Mouse (Mus musculus): Measurements from ENCODE around the gene Syncrip. TPM values are rescaled to one million over a fixed set of nuclear protein-coding genes. Genes with fewer than 3 reads are reported as not detected.

Gene Syncrip
- total RNA-seq (2021): 100 to 1,000 TPM in 1 of 2 experiments, 10 to 100 TPM in 1; 96.9 to 107 TPM

- DNase-seq: peak; percentile 96
These were observed at the start of gene Syncrip for GRCm38 (mm10) chr9:88482230-88482828. Syncrip (minus strand) TSS chr9:88482574.

- DNase-seq: no peak
These were observed 47.7 kb upstream of the Syncrip start for GRCm38 (mm10) chr9:88529979-88530580.

- DNase-seq: no peak
These were observed 47.2 kb upstream of the Syncrip start for GRCm38 (mm10) chr9:88529571-88529970.

- DNase-seq: no peak
These were observed 46.4 kb upstream of the Syncrip start for GRCm38 (mm10) chr9:88528736-88529135.

GRCm38 (mm10) chr9:88527956-88528355 is 45.6 kb upstream of the Syncrip start:
- no peak for DNase-seq

- DNase-seq: no peak
These were observed 43.0 kb upstream of the Syncrip start for GRCm38 (mm10) chr9:88525341-88525740.

GRCm38 (mm10) chr9:88524796-88525195 is 42.4 kb upstream of the Syncrip start:
- DNase-seq: no peak

- DNase-seq: no peak
These were observed 42.0 kb upstream of the Syncrip start for GRCm38 (mm10) chr9:88524367-88524766.

GRCm38 (mm10) chr9:88523335-88523668 is 40.9 kb upstream of the Syncrip start:
- no peak for DNase-seq

GRCm38 (mm10) chr9:88522569-88523334 is 40.4 kb upstream of the Syncrip start:
- DNase-seq: peak; percentile 98

GRCm38 (mm10) chr9:88521961-88522568 is 39.7 kb upstream of the Syncrip start:
- DNase-seq: no peak

GRCm38 (mm10) chr9:88520849-88521483 is 38.6 kb upstream of the Syncrip start:
- DNase-seq: no peak

GRCm38 (mm10) chr9:88520122-88520848 is 37.9 kb upstream of the Syncrip start:
- no peak for DNase-seq

GRCm38 (mm10) chr9:88519390-88520121 is 37.2 kb upstream of the Syncrip start:
- no peak for DNase-seq

GRCm38 (mm10) chr9:88516361-88516995 is 34.1 kb upstream of the Syncrip start:
- DNase-seq: no peak

GRCm38 (mm10) chr9:88515546-88515945 is 33.2 kb upstream of the Syncrip start:
- DNase-seq: no peak

GRCm38 (mm10) chr9:88501846-88502245 is 19.5 kb upstream of the Syncrip start:
- no peak for DNase-seq

GRCm38 (mm10) chr9:88500112-88500511 is 17.7 kb upstream of the Syncrip start:
- no peak for DNase-seq

GRCm38 (mm10) chr9:88492522-88492921 is 10.1 kb upstream of the Syncrip start:
- DNase-seq: no peak

GRCm38 (mm10) chr9:88484531-88484930 is 2.2 kb upstream of the Syncrip start:
- DNase-seq: peak; percentile 11

All from heart, postnatal 4 days (tissue).